Mouse (Mus musculus) liver, embryonic 14.5 days (tissue): ENCODE results near the gene Fmnl2.

ENCODE experiments used
- CTCF ChIP-seq: IDR thresholded peaks from 2 replicates; pipeline ENCODE4 v1.5.1; 2016; ENCODE audit warnings: antibody characterized with exemption, low read depth, control low read depth
- EP300 ChIP-seq: IDR thresholded peaks from 2 replicates; pipeline ENCODE4 v1.6.1; 2016; ENCODE audit warnings: antibody characterized with exemption, low read depth

- no peak for TF ChIP-seq CTCF
- TF ChIP-seq EP300, result no peak
These were observed 70.2 kb downstream of the Fmnl2 start for GRCm38 (mm10) chr2:52927858-52928301.
